ENCODE assay signal across 14 mouse cellular contexts in the genomic region with DNA sequence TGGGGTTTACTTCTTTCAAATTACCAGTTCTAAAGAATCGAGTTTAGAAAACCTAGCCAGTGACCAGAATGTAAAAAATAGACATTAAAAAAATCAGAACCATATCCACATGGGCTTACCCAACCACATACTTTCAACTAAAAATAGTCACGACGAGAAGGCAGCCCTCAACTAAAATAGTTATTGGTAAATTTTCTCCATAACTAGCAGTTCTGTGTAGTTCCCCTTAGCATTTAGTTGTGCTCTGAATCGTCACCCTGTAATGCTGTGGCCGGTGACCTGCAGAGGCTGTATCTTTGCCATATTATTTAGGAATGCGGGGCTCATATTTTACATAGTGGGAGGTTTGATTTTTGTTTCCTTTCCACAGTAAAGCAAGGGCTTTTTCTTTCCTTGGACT. TPM values are rescaled to one million over a fixed set of nuclear protein-coding genes. Genes with fewer than 3 reads are reported as not detected.
DNase-seq lines count a peak whose midpoint lies in the region; ATAC-seq and TF ChIP-seq lines count a peak whose summit lies in the region.
"Had no signal": no experiment of that assay in that cellular context is flagged by ENCODE, and none has a peak within 500 bp of the region (broad histone marks: within the 10 kb centered on the region; RNA-seq: fewer than 3 reads in every experiment).

No protein-coding gene starts in this region.

- DNase-seq in heart, postnatal 36 days: no peak
- DNase-seq in lung, postnatal 0 days (ENCODE audit: low spot score): no peak
- DNase-seq in lung, postnatal 10 days: no peak
- no peak for DNase-seq in stomach, postnatal 0 days (ENCODE audit: low spot score)
- no peak for DNase-seq in adrenal gland, adult (ENCODE audit: inconsistent age in 2 of 2, low spot score in 1 of 2)
- no peak for DNase-seq in left cerebral cortex, adult 18-20 months (ENCODE audit: low spot score in 2 of 2)
- DNase-seq: cerebellum, adult 9-10 months; kidney, adult 2 months; left cerebral cortex, postnatal 4 days; right cerebral cortex, postnatal 25 days; thymus, postnatal 25 days had no signal

- TF ChIP-seq EP300 in lung, postnatal 0 days (IDR thresholded peaks at IDR 0.05): no peak
- no peak for TF ChIP-seq EP300 in stomach, postnatal 0 days (optimal IDR thresholded peaks at IDR 0.05)

- no peak for ATAC-seq in heart, embryonic 15.5 days (replicated peaks; ENCODE audit: insufficient number of reproducible peaks, insufficient read depth, low FRiP score, low read depth)
- no peak for ATAC-seq in lung, postnatal 0 days
- no peak for ATAC-seq in intestine, postnatal 0 days
- ATAC-seq in stomach, postnatal 0 days (ENCODE audit: low FRiP score, low TSS enrichment): no peak
- ATAC-seq: forebrain, embryonic 15.5 days had no signal

- no peaks in the 10 kb centered on the region for H3K36me3 ChIP-seq in heart, embryonic 15.5 days
- H3K36me3 ChIP-seq in lung, postnatal 0 days (ENCODE audit: insufficient read depth, low read length): no peaks in the 10 kb centered on the region
- H3K36me3 ChIP-seq in intestine, postnatal 0 days (ENCODE audit: control insufficient read depth, insufficient read depth): no peaks in the 10 kb centered on the region
- no peaks in the 10 kb centered on the region for H3K36me3 ChIP-seq in stomach, postnatal 0 days (ENCODE audit: control insufficient read depth, insufficient read depth, low read length)
- H3K36me3 ChIP-seq: forebrain, embryonic 15.5 days had no signal

- no peak for TF ChIP-seq CTCF in lung, postnatal 0 days (IDR thresholded peaks at IDR 0.05)
- TF ChIP-seq CTCF in intestine, postnatal 0 days (IDR thresholded peaks at IDR 0.05; ENCODE audit: low read depth): no peak
- no peak for TF ChIP-seq CTCF in stomach, postnatal 0 days (IDR thresholded peaks at IDR 0.05; ENCODE audit: low read depth)

- peaks cover 44% of the 10 kb centered on the region for H3K4me1 ChIP-seq in heart, embryonic 15.5 days (replicated peaks)
- peaks cover 11% of the 10 kb centered on the region; the same call in 1 of the 2 replicates for H3K4me1 ChIP-seq in lung, postnatal 0 days (ENCODE audit: insufficient read depth, low read depth, low read length)
- 0 out of 2 replicates have a peak, but pooled peaks cover 3% of the 10 kb centered on the region for H3K4me1 ChIP-seq in intestine, postnatal 0 days (replicated peaks; ENCODE audit: control insufficient read depth, insufficient read depth, low read length)
- 0 out of 2 replicates have a peak, but pooled peaks cover 4% of the 10 kb centered on the region for H3K4me1 ChIP-seq in stomach, postnatal 0 days (replicated peaks; ENCODE audit: control insufficient read depth, insufficient read depth)

- no peak overlapping the region for H3K9ac ChIP-seq in heart, embryonic 15.5 days
- H3K9ac ChIP-seq in lung, postnatal 0 days (replicated peaks; ENCODE audit: low read depth): no peak overlapping the region; the same call in 1 of the 2 replicates
- H3K9ac ChIP-seq in intestine, postnatal 0 days (ENCODE audit: low read depth, low read length): no peak overlapping the region
- H3K9ac ChIP-seq in stomach, postnatal 0 days (ENCODE audit: low read length): no peak overlapping the region
- H3K9ac ChIP-seq: forebrain, embryonic 15.5 days had no signal

- intact Hi-C loops in heart, postnatal 36 days (cut with DNase I): loop anchor here (5.0 kb wide), 1 partner anchor 40 kb away; no protein-coding TSS in a partner anchor

- no peaks in the 10 kb centered on the region for H3K27me3 ChIP-seq in heart, embryonic 15.5 days
- H3K27me3 ChIP-seq in lung, postnatal 0 days (replicated peaks; ENCODE audit: insufficient read depth, low read length): no peaks in the 10 kb centered on the region
- H3K27me3 ChIP-seq in intestine, postnatal 0 days (replicated peaks; ENCODE audit: control insufficient read depth, insufficient read depth, low read length): no peaks in the 10 kb centered on the region
- no peaks in the 10 kb centered on the region for H3K27me3 ChIP-seq in stomach, postnatal 0 days (ENCODE audit: control insufficient read depth, insufficient read depth, low read length)
- H3K27me3 ChIP-seq: forebrain, embryonic 15.5 days had no signal

- 30% methylated on average over 6 of the region's 6 CpGs for WGBS in heart, embryonic 15.5 days
- 17% methylated on average over 6 of the region's 6 CpGs for WGBS in lung, postnatal 0 days
- 62% methylated on average over 6 of the region's 6 CpGs for WGBS in intestine, postnatal 0 days
- 29% methylated on average over 6 of the region's 6 CpGs for WGBS in stomach, postnatal 0 days

- H3K9me3 ChIP-seq in heart, embryonic 15.5 days (replicated peaks): no peaks in the 10 kb centered on the region
- no peaks in the 10 kb centered on the region for H3K9me3 ChIP-seq in lung, postnatal 0 days (ENCODE audit: low read length)
- no peaks in the 10 kb centered on the region for H3K9me3 ChIP-seq in intestine, postnatal 0 days (ENCODE audit: control insufficient read depth)
- H3K9me3 ChIP-seq in stomach, postnatal 0 days (ENCODE audit: control insufficient read depth, low read length): no peaks in the 10 kb centered on the region
- H3K9me3 ChIP-seq: forebrain, embryonic 15.5 days had no signal

- H3K27ac ChIP-seq in heart, embryonic 15.5 days: no peak overlapping the region
- no peak overlapping the region for H3K27ac ChIP-seq in lung, postnatal 0 days (ENCODE audit: low read length)
- no peak overlapping the region for H3K27ac ChIP-seq in intestine, postnatal 0 days (ENCODE audit: low read depth, low read length)
- H3K27ac ChIP-seq in stomach, postnatal 0 days (replicated peaks): no peak overlapping the region
- H3K27ac ChIP-seq: forebrain, embryonic 15.5 days had no signal

- H3K4me3 ChIP-seq in heart, embryonic 15.5 days: peak overlapping the region; percentile 75
- peak overlapping the region; percentile 92 for H3K4me3 ChIP-seq in lung, postnatal 0 days (ENCODE audit: low read depth, low read length)
- no peak overlapping the region for H3K4me3 ChIP-seq in intestine, postnatal 0 days (ENCODE audit: low read depth, low read length)
- H3K4me3 ChIP-seq in stomach, postnatal 0 days (ENCODE audit: low read depth, low read length): peak overlapping the region; percentile 14; the same call in 1 of the 2 replicates
- H3K4me3 ChIP-seq: forebrain, embryonic 15.5 days had no signal

- H3K4me2 ChIP-seq in heart, embryonic 15.5 days: peak overlapping the region; percentile 71
- H3K4me2 ChIP-seq in lung, postnatal 0 days (replicated peaks; ENCODE audit: low read depth, low read length): peak overlapping the region; percentile 83
- H3K4me2 ChIP-seq in intestine, postnatal 0 days (replicated peaks; ENCODE audit: low read depth): 0 out of 2 replicates have a peak overlapping the region, but pooled peaks have one; percentile 10
- H3K4me2 ChIP-seq in stomach, postnatal 0 days (replicated peaks; ENCODE audit: low read depth): peak overlapping the region; percentile 80
- H3K4me2 ChIP-seq: forebrain, embryonic 15.5 days had no signal

RNA-seq across cellular contexts. Expression of a gene that starts 2.6 kb away (rescaled TPM):
- 41.8 and 53.9 TPM in 2 replicates for polyA plus RNA-seq in heart, embryonic 15.5 days (2015; fragmentation: Nextera tagmentation; extraction: Ambion mirVana)
- 10 to 100 TPM; 42.0 to 55.8 TPM for total RNA-seq in heart, postnatal 36 days (2021)
- polyA plus RNA-seq in lung, postnatal 0 days (2015; fragmentation: Nextera tagmentation; extraction: Ambion mirVana): 48.2 and 54.2 TPM in 2 replicates
- polyA plus RNA-seq in intestine, postnatal 0 days (2015; fragmentation: Nextera tagmentation; extraction: Ambion mirVana): 13.8 and 14.7 TPM in 2 replicates
- polyA plus RNA-seq in stomach, postnatal 0 days (2015; fragmentation: Nextera tagmentation; extraction: Ambion mirVana): 18.2 and 19.3 TPM in 2 replicates
- total RNA-seq in left cerebral cortex, adult 18-20 months (2021): 100 to 1,000 TPM; 108 to 113 TPM

RNA-seq across cellular contexts. Expression of a gene that starts 54.6 kb away (rescaled TPM):
- polyA plus RNA-seq in heart, embryonic 15.5 days (2015; fragmentation: Nextera tagmentation; extraction: Ambion mirVana): 22.2 and 29.9 TPM in 2 replicates
- total RNA-seq in heart, postnatal 36 days (2021): 10 to 100 TPM; 53.2 to 68.6 TPM
- polyA plus RNA-seq in lung, postnatal 0 days (2015; fragmentation: Nextera tagmentation; extraction: Ambion mirVana): 46.3 and 52.1 TPM in 2 replicates
- 42.3 and 51.6 TPM in 2 replicates for polyA plus RNA-seq in intestine, postnatal 0 days (2015; fragmentation: Nextera tagmentation; extraction: Ambion mirVana)
- 21.5 and 23.1 TPM in 2 replicates for polyA plus RNA-seq in stomach, postnatal 0 days (2015; fragmentation: Nextera tagmentation; extraction: Ambion mirVana)
- 10 to 100 TPM; 68.4 to 70.1 TPM for total RNA-seq in left cerebral cortex, adult 18-20 months (2021)

Comparison
In these comparisons a context has a peak if more than half of its experiments do, and no peak if none do; other contexts are left out.
1. H3K4me2 ChIP-seq: peak in every context shown above with its lines; median percentile 83 in lung, postnatal 0 days; 80 in stomach, postnatal 0 days; 71 in heart, embryonic 15.5 days; 10 in intestine, postnatal 0 days.